Mouse (Mus musculus) limb, embryonic 15.5 days (tissue): ENCODE results near the gene Vamp4. TPM values are rescaled to one million over a fixed set of nuclear protein-coding genes. Genes with fewer than 3 reads are reported as not detected.
"Not testable (repeated sequence)": the region's sequence is repeated elsewhere in the genome, so short reads cannot be mapped to it uniquely, and the experiment has no call there.

Experiments used
- ATAC-seq: fragments of 200-750 bp; cut with Nextera tagmentation; 2 replicates; pipeline ENCODE4 v1.8.0; 2017; ENCODE audit warnings: low read depth, moderate TSS enrichment; ENCODE audit not compliant: insufficient number of reproducible peaks, low FRiP score, low TSS enrichment
- H3K27ac ChIP-seq: fragments of 300-500 bp; sonication (generic); 2 replicates; pipeline ENCODE4 v1.5.1; 2015; ENCODE audit warnings: moderate library complexity, mild to moderate bottlenecking, inconsistent platforms
- H3K27me3 ChIP-seq: fragments of 300-500 bp; sonication (generic); 2 replicates; pipeline ENCODE4 v1.6.1; 2015; ENCODE audit warnings: inconsistent platforms
- H3K36me3 ChIP-seq: fragments of 300-500 bp; sonication (generic); 2 replicates; pipeline ENCODE4 v1.6.1; 2015; ENCODE audit warnings: inconsistent platforms
- H3K4me1 ChIP-seq: fragments of 300-500 bp; sonication (generic); 2 replicates; pipeline ENCODE4 v1.6.1; 2015; ENCODE audit warnings: inconsistent platforms
- H3K4me2 ChIP-seq: fragments of 300-500 bp; sonication (generic); 2 replicates; pipeline ENCODE4 v1.6.1; 2015; ENCODE audit warnings: mild to moderate bottlenecking, inconsistent platforms
- H3K4me3 ChIP-seq: fragments of 300-500 bp; sonication (generic); 2 replicates; pipeline ENCODE4 v1.5.1; 2015; ENCODE audit warnings: mild to moderate bottlenecking, inconsistent platforms
- H3K9ac ChIP-seq: fragments of 300-500 bp; sonication (generic); 2 replicates; pipeline ENCODE4 v1.6.1; 2015; ENCODE audit warnings: inconsistent platforms
- H3K9me3 ChIP-seq: fragments of 300-500 bp; sonication (generic); 2 replicates; pipeline ENCODE4 v1.6.1; 2016; ENCODE audit warnings: inconsistent platforms
- whole genome bisulfite sequencing: fragments of 180-500 bp; shearing (Covaris S2); methylation state at CpG from one replicate; pipeline ENCODE4 v1.1.7; 2015; 5-methylcytosine and 5-hydroxymethylcytosine counted together
- polyA plus RNA-seq: library from polyadenylated mRNA; unstranded; fragments of >200 nt; fragmentation: Nextera tagmentation; extraction: Ambion mirVana; gene quantifications from 2 replicates; pipeline ENCODE4 v1.2.1, GENCODE M21; 2015

Gene Vamp4
- polyA plus RNA-seq, 1 experiment from 2014 or later = 84.5 TPM

GRCm38 (mm10) chr1:162635291-162635931, 65.1 kb downstream of the Vamp4 start:
- H3K36me3 ChIP-seq, H3K4me3 ChIP-seq, H3K4me1 ChIP-seq, H3K9ac ChIP-seq, H3K4me2 ChIP-seq, ATAC-seq, H3K9me3 ChIP-seq, H3K27me3 ChIP-seq: not testable (repeated sequence)
- 0 out of 2 replicates have a peak overlapping the region, but pooled peaks have one; percentile 35 for H3K27ac ChIP-seq
- 14% methylated on average over 1 of the region's 1 CpGs for WGBS

GRCm38 (mm10) chr1:162636516-162636915, 66.2 kb downstream of the Vamp4 start:
- Histone ChIP-seq H3K36me3 (no peaks in the 10 kb centered on the region), H3K4me3 (no peak overlapping the region), H3K4me1 (0 out of 2 replicates have a peak, but pooled peaks cover 7% of the 10 kb centered on the region), H3K9me3 (no peaks in the 10 kb centered on the region), H3K4me2 (no peak overlapping the region), H3K27me3 (no peaks in the 10 kb centered on the region), H3K9ac (no peak overlapping the region), H3K27ac (0 out of 2 replicates have a peak overlapping the region, but pooled peaks have one; percentile 35)
- no peak for ATAC-seq
- WGBS = 70% methylated on average over 3 of the region's 3 CpGs

- Histone ChIP-seq H3K36me3 (no peaks in the 10 kb centered on the region), H3K9ac (no peak overlapping the region), H3K27me3 (no peaks in the 10 kb centered on the region), H3K4me2 (no peak overlapping the region), H3K27ac (no peak overlapping the region), H3K4me3 (no peak overlapping the region), H3K4me1 (peaks cover 7% of the 10 kb centered on the region; the same call in 1 of the 2 replicates), H3K9me3 (no peaks in the 10 kb centered on the region)
- 78% methylated on average over 4 of the region's 4 CpGs for WGBS
- no peak for ATAC-seq
Measured at GRCm38 (mm10) chr1:162638535-162638934, 68.2 kb downstream of the Vamp4 start.

- no peak for ATAC-seq
Measured at GRCm38 (mm10) chr1:162639051-162639750, 68.9 kb downstream of the Vamp4 start, which contains the start of gene Myoc. Gene Myoc (plus strand): TSS chr1:162639155.

GRCm38 (mm10) chr1:162639861-162640260, 69.5 kb downstream of the Vamp4 start:
- Histone ChIP-seq H3K4me3 (no peak overlapping the region), H3K9ac (no peak overlapping the region), H3K4me2 (no peak overlapping the region), H3K4me1 (peaks cover 10% of the 10 kb centered on the region; the same call in 1 of the 2 replicates), H3K36me3 (no peaks in the 10 kb centered on the region), H3K27ac (no peak overlapping the region), H3K27me3 (no peaks in the 10 kb centered on the region), H3K9me3 (no peaks in the 10 kb centered on the region)
- ATAC-seq = no peak
- 93% methylated on average over 1 of the region's 1 CpGs for WGBS

More at GRCm38 (mm10) chr1:162639051-162639750, 68.9 kb downstream of the Vamp4 start, which contains the start of gene Myoc:
- Histone ChIP-seq H3K4me2 (no peak within 1 kb of the TSS), H3K4me3 (no peak within 1 kb of the TSS), H3K9ac (no peak within 1 kb of the TSS), H3K27me3 (no peaks in the 10 kb centered on the region), H3K4me1 (peaks cover 10% of the 10 kb centered on the region; the same call in 1 of the 2 replicates), H3K9me3 (no peaks in the 10 kb centered on the region), H3K36me3 (no peaks in the 10 kb centered on the region), H3K27ac (no peak within 1 kb of the TSS)
- 82% methylated on average over 10 of the region's 10 CpGs for WGBS

GRCm38 (mm10) chr1:162642591-162642990, 72.3 kb downstream of the Vamp4 start:
- Histone ChIP-seq H3K36me3 (no peaks in the 10 kb centered on the region), H3K9me3 (no peaks in the 10 kb centered on the region), H3K27me3 (no peaks in the 10 kb centered on the region), H3K4me1 (peaks cover 3% of the 10 kb centered on the region; the same call in 1 of the 2 replicates), H3K4me3 (no peak overlapping the region), H3K27ac (no peak overlapping the region), H3K9ac (no peak overlapping the region), H3K4me2 (no peak overlapping the region)
- WGBS = 85% methylated on average over 3 of the region's 3 CpGs
- ATAC-seq = no peak

GRCm38 (mm10) chr1:162643752-162644151, 73.4 kb downstream of the Vamp4 start:
- Histone ChIP-seq H3K36me3 (no peaks in the 10 kb centered on the region), H3K4me2 (no peak overlapping the region), H3K9ac (no peak overlapping the region), H3K9me3 (no peaks in the 10 kb centered on the region), H3K4me1 (peaks cover 3% of the 10 kb centered on the region; the same call in 1 of the 2 replicates), H3K27me3 (no peaks in the 10 kb centered on the region), H3K4me3 (no peak overlapping the region), H3K27ac (no peak overlapping the region)
- WGBS = 20% methylated on average over 4 of the region's 4 CpGs
- ATAC-seq = no peak

GRCm38 (mm10) chr1:162646083-162646686, 75.9 kb downstream of the Vamp4 start:
- Histone ChIP-seq H3K4me3 (no peak overlapping the region), H3K36me3 (no peaks in the 10 kb centered on the region), H3K4me2 (no peak overlapping the region), H3K9me3 (no peaks in the 10 kb centered on the region), H3K4me1 (peaks cover 3% of the 10 kb centered on the region; the same call in 1 of the 2 replicates), H3K9ac (no peak overlapping the region), H3K27ac (no peak overlapping the region), H3K27me3 (no peaks in the 10 kb centered on the region)
- no peak for ATAC-seq
- 74% methylated on average over 10 of the region's 10 CpGs for WGBS

GRCm38 (mm10) chr1:162648416-162648815, 78.1 kb downstream of the Vamp4 start:
- no peak for ATAC-seq
- Histone ChIP-seq H3K9ac (no peak overlapping the region), H3K36me3 (no peaks in the 10 kb centered on the region), H3K4me1 (peaks cover 3% of the 10 kb centered on the region; the same call in 1 of the 2 replicates), H3K4me2 (no peak overlapping the region), H3K27me3 (no peaks in the 10 kb centered on the region), H3K4me3 (no peak overlapping the region), H3K9me3 (no peaks in the 10 kb centered on the region), H3K27ac (no peak overlapping the region)
- 90% methylated on average over 14 of the region's 14 CpGs for WGBS

Other genes with a start within 250 kb of the Vamp4 start
- 16.1 and 23.6 TPM in 2 replicates for gene Dnm3, start 92.5 kb upstream of the Vamp4 start, polyA plus RNA-seq
- 23.0 and 25.6 TPM in 2 replicates for gene Mettl13, start 22.0 kb upstream of the Vamp4 start, polyA plus RNA-seq
- 0.15 and 0.46 TPM in 2 replicates for gene Myoc, start 68.6 kb downstream of the Vamp4 start, polyA plus RNA-seq
- gene Myocos, start 87.7 kb downstream of the Vamp4 start, polyA plus RNA-seq = not detected in 2 replicates
- gene Prrc2c, start 170.0 kb downstream of the Vamp4 start, polyA plus RNA-seq = 134 and 135 TPM in 2 replicates
- 0.16 and 0.79 TPM in 2 replicates for gene Fmo4, start 243.5 kb downstream of the Vamp4 start, polyA plus RNA-seq